Mouse (Mus musculus) right cerebral cortex, postnatal 14 days (tissue): ENCODE measurements around the gene Plbd2.
"Not testable (repeated sequence)": the region's sequence is repeated elsewhere in the genome, so short reads cannot be mapped to it uniquely, and the experiment has no call there.

Experiments used
- DNase-seq: peaks from one replicate; pipeline ENCODE4 v3.0.0; 2022

Plbd2 gene

DNA sequence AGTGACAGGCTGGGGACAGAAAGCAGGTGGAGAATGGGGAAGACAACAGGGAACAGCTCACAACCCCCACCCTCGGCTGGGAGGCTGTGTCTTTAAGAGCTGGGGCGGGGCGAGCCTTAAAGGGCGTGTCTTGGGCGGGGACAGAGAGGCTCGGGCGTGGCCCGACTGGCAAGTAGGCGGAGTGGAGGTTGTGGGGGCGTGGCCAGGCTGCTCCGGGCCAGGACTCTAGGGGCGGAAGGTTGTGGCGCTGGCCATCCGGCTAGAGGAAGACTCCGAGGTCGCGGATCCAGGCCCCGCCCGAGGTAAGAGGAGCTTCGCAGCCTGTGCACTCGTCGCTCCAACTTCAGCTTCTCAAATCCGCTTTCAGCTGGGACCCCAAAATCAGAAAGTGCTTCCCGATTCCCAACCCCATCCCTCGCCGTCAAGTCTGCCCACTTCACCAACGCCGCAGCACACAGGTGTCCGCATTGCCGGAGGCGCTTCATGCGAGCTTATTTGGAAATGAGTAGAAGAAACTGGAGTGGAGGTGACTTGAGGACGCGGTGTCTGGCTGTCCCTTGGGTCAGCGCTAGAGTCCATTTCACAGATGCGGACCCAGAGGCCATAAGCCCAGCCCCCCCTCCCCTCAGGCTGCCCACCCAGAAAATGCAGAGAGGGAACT, 7.7 kb upstream of the Plbd2 start, which contains the start of gene Slc8b1:
Slc8b1 (plus strand) TSS at position 187 of the 661 bp plus-strand sequence.
- DNase-seq: peak; percentile 84

DNA sequence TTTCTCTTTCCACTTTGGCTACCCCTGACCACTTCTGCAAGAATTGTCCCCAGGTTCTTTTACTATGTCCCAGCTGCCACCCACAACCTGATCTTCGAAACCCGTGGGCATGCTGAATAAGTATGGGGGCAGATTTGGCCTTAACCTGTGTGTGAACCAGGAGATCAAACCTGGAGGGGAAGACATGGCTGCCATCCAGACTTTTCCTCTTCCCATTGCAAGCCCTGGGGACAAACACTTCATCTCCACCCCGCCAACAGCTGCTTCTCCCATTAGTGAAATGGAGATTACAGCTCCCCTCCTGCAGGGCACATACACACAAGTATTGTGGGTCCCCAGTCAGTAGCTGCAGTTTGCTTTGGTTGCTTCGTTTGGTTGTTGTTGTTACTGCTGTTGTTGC, 3.9 kb upstream of the Plbd2 start:
- no peak for DNase-seq

DNA sequence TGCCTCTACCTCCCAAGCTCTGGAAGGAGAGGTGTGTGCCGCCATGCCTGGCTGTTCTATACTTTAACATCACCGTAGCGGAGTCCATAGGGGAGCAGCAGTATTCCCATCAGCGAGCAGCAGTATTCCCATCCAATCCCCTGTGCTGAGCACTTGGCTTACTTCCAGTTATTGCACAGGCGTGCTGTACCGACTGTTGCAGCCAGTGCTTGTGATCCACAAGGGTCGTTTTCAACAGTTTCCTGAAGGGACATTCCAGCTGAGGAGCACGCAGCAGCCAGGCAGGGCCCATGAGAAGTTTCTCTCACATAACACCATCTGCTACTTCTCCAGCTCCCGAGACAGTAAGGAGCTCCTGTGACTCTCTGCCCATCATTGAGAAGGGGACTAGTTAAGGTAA, 3.1 kb upstream of the Plbd2 start:
- no peak for DNase-seq

DNA sequence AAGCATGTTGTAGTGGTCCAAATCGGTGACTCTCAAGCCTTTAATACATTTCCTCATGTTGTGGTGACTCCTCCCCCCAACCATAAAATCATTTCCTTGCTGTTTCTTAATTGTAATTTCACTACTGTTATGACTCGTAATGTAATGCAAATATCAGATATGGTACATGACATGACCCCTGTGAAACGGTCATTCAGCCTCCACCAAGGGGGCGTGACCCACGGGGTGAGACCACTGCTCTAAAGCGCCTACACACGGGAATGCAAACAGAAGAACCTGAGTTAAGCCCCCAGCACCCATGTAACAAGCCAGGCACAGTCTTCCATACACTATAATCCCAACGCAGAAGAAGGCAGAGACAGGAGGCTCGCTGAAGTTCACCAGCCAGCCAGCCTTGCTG, 2.4 kb upstream of the Plbd2 start:
- no peak for DNase-seq

DNA sequence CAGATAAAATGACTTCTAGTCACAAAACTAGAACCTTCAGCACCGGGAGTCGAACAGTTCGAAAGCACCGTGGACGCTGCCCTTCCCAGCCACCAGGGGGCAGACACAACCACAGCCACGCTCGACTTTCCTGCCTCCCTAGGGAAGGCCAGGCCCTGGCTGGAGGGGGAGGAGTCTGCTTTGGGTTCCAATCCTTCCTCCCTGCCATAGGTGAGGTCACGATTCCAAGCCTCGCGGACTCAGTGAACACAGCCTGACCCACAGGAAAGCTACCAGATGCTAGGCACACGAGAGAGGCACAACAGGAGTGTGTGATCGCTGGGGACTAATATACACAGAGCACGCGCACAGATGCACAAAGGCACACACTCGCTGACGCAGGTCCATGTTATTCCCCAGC, 1.9 kb upstream of the Plbd2 start:
- DNase-seq: peak; percentile 54

DNA sequence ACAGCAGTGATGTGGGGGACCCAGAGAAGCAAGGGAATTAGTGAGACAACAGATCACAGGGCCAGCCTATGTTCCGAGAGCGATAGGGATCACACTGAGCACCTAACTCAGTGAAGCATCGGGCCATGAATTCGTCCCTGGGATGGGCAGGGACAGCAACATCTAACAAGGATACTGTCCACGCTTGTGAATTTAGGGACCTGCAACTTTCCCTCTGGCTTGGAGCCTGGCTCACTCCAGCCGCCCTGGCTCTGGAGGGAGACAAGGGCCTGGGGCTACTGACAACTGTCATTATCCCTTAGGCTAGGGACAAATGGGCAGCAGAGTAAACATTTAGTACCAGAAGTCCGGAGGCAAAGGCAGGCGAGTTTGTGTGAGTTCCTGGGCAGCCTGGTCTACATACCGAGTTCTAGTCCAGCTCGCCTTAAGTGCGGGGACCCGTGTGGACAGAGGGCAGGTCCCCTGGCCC, 716 bp downstream of the Plbd2 start:
- no peak for DNase-seq

DNA sequence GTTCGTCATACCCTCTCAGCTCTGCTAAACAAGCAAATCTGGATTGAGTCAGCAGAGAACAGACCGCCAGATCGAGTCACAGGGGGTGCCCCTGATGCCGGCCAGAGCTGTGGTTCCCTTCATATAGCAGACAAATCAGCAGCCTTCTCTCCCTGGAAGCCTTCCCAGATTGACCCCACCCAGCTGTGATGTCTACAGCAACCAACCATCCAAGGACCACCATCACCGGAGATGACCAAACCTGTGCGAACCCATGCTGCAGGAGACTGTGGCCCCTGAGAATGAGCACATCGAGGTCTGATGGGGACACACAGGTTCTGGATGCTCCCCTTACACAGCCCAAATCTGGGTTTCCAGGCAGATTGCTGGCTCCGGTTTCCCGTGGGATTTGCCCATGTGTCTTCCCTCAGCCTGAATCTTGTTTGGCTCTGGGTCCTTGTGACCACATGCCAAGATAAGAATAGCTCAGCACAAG, 1.2 kb downstream of the Plbd2 start:
- DNase-seq: no peak

DNA sequence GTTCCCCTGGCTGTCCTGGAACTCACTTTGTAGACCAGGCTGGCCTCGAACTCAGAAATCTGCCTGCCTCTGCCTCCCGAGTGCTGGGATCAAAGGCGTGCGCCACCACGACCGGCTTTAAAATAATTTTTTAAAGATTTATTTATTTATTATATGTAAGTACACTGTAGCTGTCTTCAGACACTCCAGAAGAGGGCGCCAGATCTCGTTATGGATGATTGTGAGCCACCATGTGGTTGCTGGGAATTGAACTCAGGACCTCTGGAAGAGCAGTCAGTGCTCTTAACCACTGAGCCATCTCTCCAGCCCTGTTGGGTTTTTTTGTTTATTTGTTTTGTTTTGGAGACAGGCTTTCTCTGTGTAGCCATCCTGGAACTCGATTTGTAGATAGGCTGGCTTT, 2.8 kb downstream of the Plbd2 start:
- DNase-seq: not testable (repeated sequence)

DNA sequence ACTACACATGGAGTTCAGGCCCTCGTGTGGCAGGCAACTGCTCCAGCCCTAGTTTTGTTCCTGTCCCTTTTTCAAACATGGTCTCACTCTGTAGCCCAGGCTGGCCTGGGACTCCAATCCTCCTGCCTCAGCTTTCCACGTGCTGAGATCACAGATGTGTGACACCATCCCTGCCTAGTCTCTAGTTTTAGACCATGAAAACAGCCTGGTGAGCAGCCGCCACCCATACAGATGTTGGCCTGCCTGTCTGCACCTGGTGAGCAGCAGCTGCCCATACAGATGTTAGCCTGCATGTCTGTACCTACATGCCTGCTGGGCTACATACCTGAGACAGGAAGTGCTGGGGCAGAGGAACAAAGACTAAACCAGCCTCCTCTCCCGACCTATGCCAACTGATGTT, 4.2 kb downstream of the Plbd2 start:
- no peak for DNase-seq

DNA sequence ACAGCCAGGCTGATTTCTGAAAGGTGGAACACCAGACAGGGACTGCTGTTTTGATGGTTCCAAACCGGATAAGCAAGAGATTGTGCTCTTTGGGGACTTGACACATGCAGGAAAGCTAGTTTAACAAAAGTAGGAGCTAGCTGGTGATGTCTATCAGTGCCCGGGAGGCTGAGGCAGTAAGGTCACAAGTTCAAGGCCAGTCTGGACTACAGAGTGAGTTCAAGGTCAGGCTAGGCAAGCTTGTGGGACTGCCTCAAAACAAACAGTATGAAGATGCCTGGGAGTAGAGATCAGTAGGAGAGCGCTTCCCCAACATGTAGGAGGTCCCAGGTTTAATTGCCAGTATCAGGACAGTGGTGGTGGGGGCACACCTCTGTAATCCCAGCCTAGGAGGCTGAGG, 6.4 kb downstream of the Plbd2 start:
- DNase-seq: no peak

DNA sequence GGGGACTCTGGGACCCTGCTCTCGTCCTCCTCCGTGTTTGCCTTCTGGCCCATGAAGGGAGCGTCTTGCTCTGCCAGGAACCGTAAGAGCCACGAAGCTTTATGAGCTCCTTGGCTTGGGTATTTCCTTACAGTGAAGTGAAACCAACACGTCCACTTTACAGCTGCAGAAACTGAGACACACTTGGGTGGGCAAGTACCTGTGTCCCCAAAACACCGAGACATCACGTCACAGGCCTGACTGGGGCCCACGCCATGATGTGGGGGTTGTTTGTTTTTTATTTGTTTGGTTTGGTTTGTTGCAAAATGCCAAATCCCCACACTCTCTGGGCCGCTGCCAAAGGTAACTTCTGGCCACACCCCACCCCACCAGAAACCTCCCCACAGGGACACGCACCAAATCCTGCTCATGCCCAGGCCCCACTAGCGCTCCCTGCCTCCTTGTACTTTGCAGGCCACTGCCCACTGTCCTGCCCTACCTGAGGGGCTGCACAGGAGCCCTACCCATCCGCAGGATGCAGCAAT, 7.7 kb downstream of the Plbd2 start:
- DNase-seq: no peak

DNA sequence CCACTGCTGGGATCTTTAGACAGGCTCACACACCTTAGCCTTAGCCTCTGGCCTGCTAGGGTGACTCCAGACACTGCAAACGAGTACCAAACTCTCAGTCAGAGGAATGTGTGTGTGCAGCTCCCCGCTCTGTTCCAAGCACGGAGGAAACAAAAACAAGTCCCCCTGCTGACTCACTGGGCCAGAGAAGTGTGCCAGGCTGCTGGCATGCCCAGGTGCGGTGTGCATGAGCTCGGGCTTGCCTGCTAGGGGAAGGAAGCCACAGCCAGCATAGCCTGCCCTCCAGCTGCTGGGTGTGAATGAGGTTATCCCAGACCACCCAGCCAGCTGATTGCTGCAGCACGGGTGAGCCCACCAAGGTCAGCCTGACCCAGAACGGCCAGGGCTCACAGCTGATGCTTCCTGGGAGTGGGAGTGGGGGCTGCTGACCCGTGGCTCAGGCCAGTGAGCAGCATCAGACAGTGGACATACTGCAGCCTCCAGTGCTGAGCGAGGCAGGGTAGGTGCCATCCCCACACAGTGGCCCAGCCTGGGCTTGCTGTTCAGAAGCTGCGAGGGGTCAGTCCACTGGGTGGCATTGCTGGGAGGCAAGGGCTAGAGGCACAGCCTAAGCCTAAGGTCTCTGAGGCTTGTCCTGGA, 8.2 kb downstream of the Plbd2 start:
- DNase-seq: no peak

DNA sequence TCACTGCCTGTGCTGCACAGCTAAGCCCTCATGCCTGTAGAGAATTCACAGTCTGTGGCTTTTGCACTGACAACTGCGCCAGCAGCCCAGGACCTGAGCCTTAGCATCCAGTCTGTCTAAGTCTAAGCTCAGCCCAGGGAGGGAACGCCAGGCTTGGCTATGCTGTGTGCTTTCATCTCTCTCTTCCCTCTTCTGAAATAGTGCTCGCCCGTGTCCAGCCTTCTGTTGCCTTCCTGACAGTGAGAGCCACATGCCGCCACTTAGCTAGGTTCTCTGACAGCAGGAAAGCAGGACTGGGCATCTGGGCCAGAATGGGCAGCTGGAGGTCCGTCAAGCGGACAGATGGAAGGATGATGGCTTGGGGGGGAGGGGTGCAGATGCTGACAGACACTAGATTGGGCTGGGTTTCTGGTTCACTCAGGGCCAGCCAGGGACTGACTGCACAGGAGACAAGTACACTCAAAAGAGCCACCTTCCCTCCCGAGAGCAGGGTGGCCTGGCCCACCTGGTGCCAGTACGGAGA, 9.5 kb downstream of the Plbd2 start:
- no peak for DNase-seq

DNA sequence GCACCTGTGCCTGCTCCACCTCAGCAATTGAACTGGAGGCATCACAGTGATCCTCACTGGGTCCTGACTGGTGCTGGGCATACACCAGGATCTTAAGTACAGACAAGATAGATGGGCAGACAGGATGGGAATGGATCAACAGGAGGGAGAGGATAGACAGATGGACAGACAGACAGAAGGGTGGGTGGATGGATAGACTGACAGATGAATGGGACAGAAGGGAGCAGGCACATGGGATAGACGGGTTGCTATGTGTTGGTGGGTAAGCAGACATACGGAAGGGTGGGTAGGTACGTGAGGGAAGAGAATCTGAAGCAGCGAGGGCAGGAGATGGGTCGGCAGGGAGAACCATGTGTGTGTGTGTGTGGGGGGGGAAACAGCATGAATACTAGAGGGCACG, 10.0 kb downstream of the Plbd2 start:
- DNase-seq: no peak

DNA sequence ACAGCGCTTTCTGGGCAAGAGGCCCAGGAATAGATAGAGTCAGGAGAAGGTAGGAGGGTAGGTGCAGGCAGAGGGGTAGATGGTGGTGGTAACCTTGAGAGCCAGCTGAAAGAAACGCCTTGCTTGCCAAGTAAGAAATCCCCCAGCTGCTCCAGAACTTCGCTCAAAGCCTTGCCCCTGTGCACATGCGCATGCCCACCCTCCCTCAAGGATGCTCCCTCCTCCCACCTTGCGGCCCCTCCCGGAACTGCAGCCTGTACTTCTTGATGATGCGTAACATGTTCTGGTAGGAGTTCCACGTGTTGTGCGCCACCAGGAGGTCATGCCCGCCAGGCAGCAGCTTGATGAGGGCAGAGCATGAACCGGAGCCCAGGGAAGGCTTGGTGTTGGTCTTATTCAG, 11.0 kb downstream of the Plbd2 start:
- peak; percentile 69 for DNase-seq

DNA sequence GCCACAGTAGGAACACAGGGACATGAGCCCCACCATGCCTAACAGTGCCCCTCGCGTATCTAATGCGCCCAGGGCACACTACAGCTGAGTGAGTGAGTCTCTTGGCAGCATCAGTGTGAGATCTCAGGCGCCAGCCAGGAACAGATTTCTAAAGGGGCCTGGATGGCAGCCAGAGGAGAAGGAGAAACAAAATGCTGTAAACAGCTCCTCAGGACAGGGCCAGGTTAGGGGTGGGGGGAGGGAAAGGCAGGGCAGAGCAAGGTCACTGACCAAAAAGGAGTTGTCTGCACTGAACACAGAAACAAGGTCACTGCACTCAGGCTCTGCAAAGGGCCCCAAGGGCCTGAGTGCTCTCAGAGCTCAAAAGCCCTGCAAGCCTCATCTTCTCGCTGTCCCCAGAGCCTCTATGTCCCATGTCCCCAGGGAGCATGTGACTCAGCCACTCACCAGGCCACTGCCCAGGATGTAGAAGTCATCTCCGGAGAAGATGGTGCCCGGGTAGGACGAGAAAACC, 12.7 kb downstream of the Plbd2 start:
- peak; percentile 51 for DNase-seq

DNA sequence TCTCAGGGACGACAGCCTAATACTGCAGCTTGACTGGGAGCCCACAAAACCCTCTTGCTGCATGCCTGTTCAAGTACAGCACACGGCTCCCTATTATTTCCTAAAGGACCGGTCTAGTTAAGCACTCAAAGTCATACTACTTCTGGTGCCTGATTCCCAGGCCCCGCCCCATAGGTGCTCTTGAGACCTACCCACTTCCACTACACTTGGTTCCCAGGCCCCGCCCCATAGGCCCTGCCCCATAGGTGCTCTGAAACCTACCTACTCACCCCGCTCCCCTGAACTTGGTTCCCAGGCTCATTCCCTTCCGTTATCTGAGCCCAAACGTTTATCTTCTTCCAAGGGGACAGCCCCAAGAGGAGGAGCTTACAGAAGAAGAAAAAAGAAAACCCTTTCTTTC, 15.6 kb downstream of the Plbd2 start:
- DNase-seq: no peak

DNA sequence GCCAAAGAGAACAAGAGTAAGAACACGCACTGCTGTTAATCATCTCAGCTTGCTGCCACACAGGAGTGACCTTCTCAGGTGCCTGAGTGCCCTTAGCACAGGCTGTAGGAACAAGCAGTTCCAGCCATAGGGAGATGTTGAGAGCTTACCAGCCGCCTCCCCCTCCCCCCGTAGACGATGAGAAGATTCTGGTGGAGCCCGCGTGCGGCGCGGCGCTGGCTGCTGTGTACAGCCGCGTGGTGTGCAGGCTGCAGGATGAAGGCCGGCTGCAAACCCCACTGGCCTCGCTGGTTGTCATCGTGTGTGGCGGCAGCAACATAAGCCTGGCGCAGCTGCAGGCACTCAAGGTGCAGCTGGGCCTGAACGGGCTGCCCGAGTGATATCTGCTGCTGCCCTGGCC, 20.0 kb downstream of the Plbd2 start:
- DNase-seq: no peak

DNA sequence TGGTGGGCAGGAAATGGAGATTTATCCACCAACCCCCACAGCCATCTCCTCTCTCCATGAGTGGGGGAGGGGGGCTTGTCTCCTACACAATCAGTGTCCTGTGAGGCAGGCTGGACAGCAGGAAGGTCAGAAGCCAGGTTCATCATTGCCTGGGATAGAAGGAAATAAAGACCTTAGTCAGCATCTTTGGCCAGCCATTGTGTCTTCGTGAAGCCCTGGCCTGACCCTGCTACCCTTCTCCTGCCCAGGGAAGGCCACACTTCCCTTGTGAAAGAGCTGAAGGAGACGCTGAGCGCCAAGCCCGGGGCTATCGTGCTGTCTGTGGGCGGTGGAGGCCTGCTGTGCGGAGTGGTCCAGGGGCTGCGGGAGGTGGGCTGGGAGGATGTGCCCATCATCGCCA, 22.2 kb downstream of the Plbd2 start:
- no peak for DNase-seq

DNA sequence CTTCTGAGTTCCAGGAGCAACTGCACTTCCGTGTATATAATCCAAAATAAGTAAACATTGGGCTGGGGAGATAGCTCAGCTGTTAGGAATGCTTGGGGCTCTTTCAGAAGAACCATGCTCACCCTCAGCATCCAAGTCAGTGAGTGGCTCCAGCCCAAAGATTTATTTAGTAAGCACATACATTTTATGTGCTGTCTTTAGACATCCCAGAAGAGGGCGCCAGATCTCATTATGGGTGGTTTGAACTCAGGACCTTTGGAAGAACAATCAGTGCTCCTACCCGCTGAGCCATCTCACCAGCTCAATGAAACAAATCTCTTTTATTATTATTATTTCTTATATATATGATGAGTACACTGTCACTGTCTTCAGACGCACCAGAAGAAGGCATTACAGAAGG, 23.9 kb downstream of the Plbd2 start:
- no peak for DNase-seq

DNA sequence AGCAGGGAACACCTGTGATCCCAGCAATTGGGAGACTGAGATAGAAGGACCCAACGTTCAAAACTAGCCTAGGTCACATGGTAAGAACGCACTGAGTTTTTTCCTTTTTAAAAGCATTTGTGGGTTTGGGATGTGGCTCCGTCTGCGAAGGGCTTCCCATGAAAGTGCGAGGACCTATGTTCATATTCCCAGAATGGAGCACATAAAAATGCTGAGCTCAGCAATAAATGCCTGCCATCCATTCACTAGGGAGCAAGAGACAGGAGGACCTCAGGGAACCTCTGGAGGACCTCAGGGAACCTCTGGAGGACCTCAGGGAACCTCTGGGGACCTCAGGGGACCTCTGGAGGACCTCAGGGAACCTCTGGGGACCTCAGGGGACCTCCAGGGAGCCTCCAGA, 25.4 kb downstream of the Plbd2 start:
- DNase-seq: no peak

DNA sequence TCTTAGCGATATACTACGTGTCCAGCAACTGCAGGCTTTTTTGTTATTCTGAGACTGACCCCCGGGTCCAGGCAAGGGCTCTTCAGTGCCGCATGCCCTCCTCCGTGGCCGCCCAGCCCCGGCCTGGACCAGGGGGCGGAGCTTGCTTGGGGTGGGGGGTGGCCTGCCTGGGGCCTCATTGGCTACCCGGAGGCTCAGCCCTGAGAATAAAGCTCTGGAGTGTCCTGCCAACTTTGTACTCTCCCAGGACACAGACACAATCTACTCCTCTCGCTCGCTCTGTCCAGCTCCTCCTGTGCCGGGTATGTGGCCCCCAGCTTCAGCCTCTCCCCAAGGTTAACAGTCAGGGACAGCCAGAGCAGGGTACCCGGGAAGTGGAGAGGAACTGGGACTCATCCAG, 27.1 kb downstream of the Plbd2 start, which contains the start of gene Sds:
Sds (plus strand) TSS at position 231 of the 400 bp plus-strand sequence.
- DNase-seq: no peak

DNA sequence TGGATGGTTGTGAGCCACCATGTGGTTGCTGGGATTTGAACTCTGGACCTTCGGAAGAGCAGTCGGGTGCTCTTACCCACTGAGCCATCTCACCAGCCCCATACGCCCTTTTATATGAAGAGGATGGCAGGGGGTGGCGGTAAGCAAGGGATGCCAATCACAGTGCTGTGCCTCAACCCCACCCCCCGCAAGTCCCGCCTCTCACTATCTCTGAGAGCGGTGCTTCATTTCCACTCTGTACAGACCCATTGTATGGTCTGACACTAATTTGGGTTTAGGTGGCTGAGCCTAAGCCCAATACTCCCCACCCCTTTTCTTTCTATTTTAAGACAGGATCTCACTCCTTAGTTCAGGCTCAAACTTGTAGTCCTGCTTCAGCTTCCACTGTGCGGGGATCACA, 27.6 kb downstream of the Plbd2 start:
- no peak for DNase-seq

DNA sequence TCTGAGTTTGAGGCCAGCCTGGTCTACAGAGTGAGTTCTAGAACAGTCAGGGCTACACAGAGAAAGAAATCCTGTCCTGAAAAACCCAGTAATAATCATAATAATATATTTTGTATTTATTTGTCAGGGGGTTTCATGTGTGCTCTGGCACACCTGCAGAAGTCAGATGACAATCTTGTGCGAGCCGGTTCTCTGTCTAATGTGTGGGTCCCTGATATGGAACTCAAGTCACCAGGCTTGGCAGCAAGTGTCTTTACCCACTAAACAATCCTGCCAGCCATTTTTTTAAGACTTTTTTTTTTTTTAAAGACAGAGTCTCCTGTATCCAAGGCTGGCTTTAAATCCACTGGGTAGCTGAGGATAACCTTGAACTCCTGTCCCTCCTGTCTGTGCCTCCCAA, 30.1 kb downstream of the Plbd2 start:
- no peak for DNase-seq
